Mouse (Mus musculus): ENCODE measurements around the gene Pxk. TPM values are rescaled to one million over a fixed set of nuclear protein-coding genes. Genes with fewer than 3 reads are reported as not detected.
"Not testable (repeated sequence)": the region's sequence is repeated elsewhere in the genome, so short reads cannot be mapped to it uniquely, and the experiment has no call there.

Pxk gene
- polyA plus RNA-seq, 1 experiment from 2014 or later, result 33.9 TPM

- not testable (repeated sequence) for ATAC-seq (replicated peaks; ENCODE audit: low FRiP score, low TSS enrichment, low read depth); H3K4me2 ChIP-seq (ENCODE audit: low read length); H3K4me1 ChIP-seq (replicated peaks; ENCODE audit: control insufficient read depth, insufficient read depth, low read length); H3K9me3 ChIP-seq (ENCODE audit: control insufficient read depth, low read length); H3K27ac ChIP-seq (ENCODE audit: low read depth); H3K27me3 ChIP-seq (replicated peaks; ENCODE audit: control insufficient read depth, insufficient read depth, low read length); DNase-seq (ENCODE audit: low spot score); H3K4me3 ChIP-seq (ENCODE audit: low read depth, low read length); H3K9ac ChIP-seq (ENCODE audit: low read length)
- peaks cover 21% of the 10 kb centered on the region for H3K36me3 ChIP-seq (ENCODE audit: control insufficient read depth, insufficient read depth, low read length)
- 93% methylated on average over 10 of the region's 10 CpGs for WGBS
These were observed 25.6 kb downstream of the Pxk start for GRCm38 (mm10) chr14:8123611-8124010.

GRCm38 (mm10) chr14:8124046-8124881 lies 26.3 kb downstream of the Pxk start:
- no peak for ATAC-seq (replicated peaks; ENCODE audit: low FRiP score, low TSS enrichment, low read depth)
- H3K9ac ChIP-seq (ENCODE audit: low read length), result no peak overlapping the region
- H3K36me3 ChIP-seq (ENCODE audit: control insufficient read depth, insufficient read depth, low read length), result peaks cover 21% of the 10 kb centered on the region
- WGBS, result 67% methylated on average over 7 of the region's 7 CpGs
- H3K27me3 ChIP-seq (replicated peaks; ENCODE audit: control insufficient read depth, insufficient read depth, low read length), result no peaks in the 10 kb centered on the region
- H3K4me2 ChIP-seq (ENCODE audit: low read length), result no peak overlapping the region
- no peak for DNase-seq (ENCODE audit: low spot score)
- no peak overlapping the region for H3K27ac ChIP-seq (ENCODE audit: low read depth)
- H3K4me3 ChIP-seq (ENCODE audit: low read depth, low read length), result no peak overlapping the region
- H3K4me1 ChIP-seq (replicated peaks; ENCODE audit: control insufficient read depth, insufficient read depth, low read length), result no peaks in the 10 kb centered on the region
- H3K9me3 ChIP-seq (ENCODE audit: control insufficient read depth, low read length), result no peaks in the 10 kb centered on the region

GRCm38 (mm10) chr14:8127971-8128370 lies 30.0 kb downstream of the Pxk start:
- peaks cover 24% of the 10 kb centered on the region for H3K36me3 ChIP-seq (ENCODE audit: control insufficient read depth, insufficient read depth, low read length)
- WGBS, result 57% methylated on average over 5 of the region's 5 CpGs
- H3K9me3 ChIP-seq (ENCODE audit: control insufficient read depth, low read length), result no peaks in the 10 kb centered on the region
- H3K4me1 ChIP-seq (replicated peaks; ENCODE audit: control insufficient read depth, insufficient read depth, low read length), result no peaks in the 10 kb centered on the region
- DNase-seq (ENCODE audit: low spot score) (no peak), ATAC-seq (replicated peaks; ENCODE audit: low FRiP score, low TSS enrichment, low read depth) (no peak)
- no peak overlapping the region for H3K4me2 ChIP-seq (ENCODE audit: low read length)
- H3K27me3 ChIP-seq (replicated peaks; ENCODE audit: control insufficient read depth, insufficient read depth, low read length), result no peaks in the 10 kb centered on the region
- no peak overlapping the region for H3K4me3 ChIP-seq (ENCODE audit: low read depth, low read length)
- no peak overlapping the region for H3K27ac ChIP-seq (ENCODE audit: low read depth)
- no peak overlapping the region for H3K9ac ChIP-seq (ENCODE audit: low read length)

DNA sequence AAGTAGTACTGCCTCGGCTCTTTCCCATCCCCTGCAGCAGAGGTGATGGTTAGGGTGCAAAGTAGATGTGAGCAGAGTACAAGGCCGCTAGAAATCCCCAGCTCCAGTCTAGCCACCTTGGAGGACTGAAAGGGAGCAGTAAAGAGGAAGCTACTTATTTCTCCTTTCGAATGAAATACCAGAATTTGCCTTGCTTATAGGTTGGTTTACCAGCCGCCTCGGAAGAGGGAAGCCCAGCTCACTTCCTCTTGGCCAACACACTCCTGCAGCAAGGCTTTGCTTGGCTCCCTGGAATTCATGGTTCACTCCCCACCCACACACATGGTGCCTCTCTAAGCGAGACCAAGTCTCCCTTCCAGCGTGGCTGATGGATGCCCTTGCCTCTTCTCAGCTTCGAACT lies 34.8 kb downstream of the Pxk start:
- no peaks in the 10 kb centered on the region for H3K27me3 ChIP-seq (replicated peaks; ENCODE audit: control insufficient read depth, insufficient read depth, low read length)
- ATAC-seq (replicated peaks; ENCODE audit: low FRiP score, low TSS enrichment, low read depth), result no peak
- 0 out of 2 replicates have a peak, but pooled peaks cover 5% of the 10 kb centered on the region for H3K4me1 ChIP-seq (replicated peaks; ENCODE audit: control insufficient read depth, insufficient read depth, low read length)
- no peak overlapping the region for H3K4me3 ChIP-seq (ENCODE audit: low read depth, low read length)
- WGBS, result 83% methylated on average over 8 of the region's 8 CpGs
- no peak overlapping the region for H3K4me2 ChIP-seq (ENCODE audit: low read length)
- no peaks in the 10 kb centered on the region for H3K9me3 ChIP-seq (ENCODE audit: control insufficient read depth, low read length)
- no peak for DNase-seq (ENCODE audit: low spot score)
- H3K36me3 ChIP-seq (ENCODE audit: control insufficient read depth, insufficient read depth, low read length), result peaks cover 27% of the 10 kb centered on the region
- H3K27ac ChIP-seq (ENCODE audit: low read depth), result no peak overlapping the region
- H3K9ac ChIP-seq (ENCODE audit: low read length), result no peak overlapping the region

- H3K9ac ChIP-seq (ENCODE audit: low read length), result no peak overlapping the region
- H3K27me3 ChIP-seq (replicated peaks; ENCODE audit: control insufficient read depth, insufficient read depth, low read length), result no peaks in the 10 kb centered on the region
- 76% methylated on average over 2 of the region's 2 CpGs for WGBS
- no peak overlapping the region for H3K4me2 ChIP-seq (ENCODE audit: low read length)
- DNase-seq (ENCODE audit: low spot score) (no peak), ATAC-seq (replicated peaks; ENCODE audit: low FRiP score, low TSS enrichment, low read depth) (no peak)
- peaks cover 36% of the 10 kb centered on the region for H3K36me3 ChIP-seq (ENCODE audit: control insufficient read depth, insufficient read depth, low read length)
- 0 out of 2 replicates have a peak, but pooled peaks cover 5% of the 10 kb centered on the region for H3K4me1 ChIP-seq (replicated peaks; ENCODE audit: control insufficient read depth, insufficient read depth, low read length)
- no peak overlapping the region for H3K4me3 ChIP-seq (ENCODE audit: low read depth, low read length)
- H3K9me3 ChIP-seq (ENCODE audit: control insufficient read depth, low read length), result no peaks in the 10 kb centered on the region
- H3K27ac ChIP-seq (ENCODE audit: low read depth), result no peak overlapping the region
These were observed 36.2 kb downstream of the Pxk start for GRCm38 (mm10) chr14:8134234-8134633.

GRCm38 (mm10) chr14:8135130-8135529 lies 37.1 kb downstream of the Pxk start:
- Histone ChIP-seq H3K4me3 (ENCODE audit: low read depth, low read length) (no peak overlapping the region), H3K27ac (ENCODE audit: low read depth) (no peak overlapping the region), H3K27me3 (replicated peaks; ENCODE audit: control insufficient read depth, insufficient read depth, low read length) (no peaks in the 10 kb centered on the region), H3K36me3 (ENCODE audit: control insufficient read depth, insufficient read depth, low read length) (peaks cover 44% of the 10 kb centered on the region), H3K4me1 (replicated peaks; ENCODE audit: control insufficient read depth, insufficient read depth, low read length) (0 out of 2 replicates have a peak, but pooled peaks cover 5% of the 10 kb centered on the region), H3K4me2 (ENCODE audit: low read length) (no peak overlapping the region), H3K9me3 (ENCODE audit: control insufficient read depth, low read length) (no peaks in the 10 kb centered on the region), H3K9ac (ENCODE audit: low read length) (no peak overlapping the region)
- DNase-seq (ENCODE audit: low spot score), result no peak
- no peak for ATAC-seq (replicated peaks; ENCODE audit: low FRiP score, low TSS enrichment, low read depth)
- WGBS, result 63% methylated on average over 3 of the region's 3 CpGs

- H3K27ac ChIP-seq (ENCODE audit: low read depth), result no peak overlapping the region
- ATAC-seq (replicated peaks; ENCODE audit: low FRiP score, low TSS enrichment, low read depth) (no peak), DNase-seq (ENCODE audit: low spot score) (no peak)
- H3K9me3 ChIP-seq (ENCODE audit: control insufficient read depth, low read length), result no peaks in the 10 kb centered on the region
- peaks cover 69% of the 10 kb centered on the region for H3K36me3 ChIP-seq (ENCODE audit: control insufficient read depth, insufficient read depth, low read length)
- H3K4me3 ChIP-seq (ENCODE audit: low read depth, low read length), result no peak overlapping the region
- no peak overlapping the region for H3K9ac ChIP-seq (ENCODE audit: low read length)
- 77% methylated on average over 23 of the region's 23 CpGs for WGBS
- no peak overlapping the region for H3K4me2 ChIP-seq (ENCODE audit: low read length)
- H3K4me1 ChIP-seq (replicated peaks; ENCODE audit: control insufficient read depth, insufficient read depth, low read length), result 0 out of 2 replicates have a peak, but pooled peaks cover 3% of the 10 kb centered on the region
- no peaks in the 10 kb centered on the region for H3K27me3 ChIP-seq (replicated peaks; ENCODE audit: control insufficient read depth, insufficient read depth, low read length)
These were observed 42.0 kb downstream of the Pxk start for GRCm38 (mm10) chr14:8139724-8140710.

DNA sequence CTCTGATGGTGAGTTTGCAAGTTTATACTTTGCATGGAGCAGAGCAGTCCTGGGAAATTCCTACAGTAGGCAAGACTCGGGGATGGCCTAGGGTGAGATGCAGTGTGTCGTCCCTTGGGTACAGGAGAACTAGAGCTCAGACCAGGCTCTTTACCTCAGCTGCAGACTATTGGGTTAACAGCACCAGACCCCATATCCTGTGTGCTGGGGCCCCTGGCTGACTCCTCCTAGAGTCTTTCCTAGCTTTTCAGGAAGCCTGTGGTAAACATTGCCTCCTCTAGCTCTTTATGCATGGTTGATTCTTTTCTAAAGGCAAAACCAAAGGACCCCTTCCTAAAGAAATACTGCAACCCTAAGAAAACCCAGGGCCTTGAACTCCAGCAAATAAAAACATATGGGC lies 43.1 kb downstream of the Pxk start:
- 89% methylated on average over 2 of the region's 2 CpGs for WGBS
- ATAC-seq (replicated peaks; ENCODE audit: low FRiP score, low TSS enrichment, low read depth), result no peak
- Histone ChIP-seq H3K4me1 (replicated peaks; ENCODE audit: control insufficient read depth, insufficient read depth, low read length) (no peaks in the 10 kb centered on the region), H3K4me3 (ENCODE audit: low read depth, low read length) (no peak overlapping the region), H3K4me2 (ENCODE audit: low read length) (no peak overlapping the region), H3K27ac (ENCODE audit: low read depth) (no peak overlapping the region), H3K9ac (ENCODE audit: low read length) (no peak overlapping the region), H3K9me3 (ENCODE audit: control insufficient read depth, low read length) (no peaks in the 10 kb centered on the region), H3K36me3 (ENCODE audit: control insufficient read depth, insufficient read depth, low read length) (peaks cover 71% of the 10 kb centered on the region), H3K27me3 (replicated peaks; ENCODE audit: control insufficient read depth, insufficient read depth, low read length) (no peaks in the 10 kb centered on the region)
- no peak for DNase-seq (ENCODE audit: low spot score)
